Mouse (Mus musculus): ENCODE measurements at regions not wholly inside any gene's neighbourhood (a gene's known extent, or its start where the extent isn't known, plus 50 kb on each side); places are given as distances from the start of the nearest gene placed in this dataset.

DNA sequence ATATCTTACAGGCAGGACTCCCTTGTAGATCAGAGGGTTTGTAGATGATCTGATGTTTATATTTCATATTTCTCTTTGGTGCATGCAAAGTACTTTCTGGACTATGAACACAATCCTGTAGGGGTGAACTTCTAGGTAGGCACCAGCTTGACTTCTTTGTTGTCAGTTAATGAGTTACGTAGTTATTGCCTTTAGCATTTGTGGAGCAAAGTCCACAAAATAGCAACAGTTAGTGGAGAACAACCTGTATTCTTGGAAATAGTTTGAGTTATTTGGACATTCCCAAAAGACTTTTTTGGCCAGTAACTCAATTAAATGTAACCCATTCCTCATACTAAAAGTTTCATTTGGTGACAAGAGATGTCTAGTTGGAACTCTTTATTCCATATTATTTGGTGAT, 306.0 kb downstream of the Gm6377 start:
- in situ Hi-C loops (cut with MboI, MseI), result no loop called here

GRCm38 (mm10) chrX:109552471-109552870, 355.9 kb downstream of the Gm6377 start:
- in situ Hi-C loops (cut with MboI, MseI), result no loop called here

DNA sequence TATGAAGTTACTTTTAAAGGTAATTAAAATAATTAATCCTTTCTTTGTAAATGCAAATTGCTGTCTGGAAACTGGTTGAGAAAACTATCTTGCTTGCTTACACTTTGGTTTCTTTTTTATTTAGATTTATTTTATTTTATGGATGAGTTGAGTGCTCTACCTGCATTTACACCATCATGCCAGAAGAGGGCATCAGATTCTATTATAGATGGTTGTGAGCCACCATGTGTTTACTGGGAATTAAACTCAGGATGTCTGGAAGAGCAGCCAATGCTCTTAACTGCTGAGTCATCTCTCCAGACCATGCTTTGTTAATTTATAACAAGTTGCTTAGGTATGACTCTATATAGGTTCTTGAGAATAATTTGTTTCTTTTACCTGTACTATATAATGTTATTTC, 390.8 kb downstream of the Gm6377 start:
- in situ Hi-C loops (cut with MboI, MseI), result loop anchor here (10.0 kb wide), 1 partner anchor 887 kb away; no protein-coding TSS in a partner anchor

- in situ Hi-C loops (cut with MboI, MseI), result no loop called here
Measured at GRCm38 (mm10) chrX:109626979-109627761, 430.6 kb downstream of the Gm6377 start.

Measured in T-helper 1 cell (primary cell).